Mouse (Mus musculus) MEL (cell line): ENCODE data around the gene Dnajc27. TPM values are rescaled to one million over a fixed set of nuclear protein-coding genes. Genes with fewer than 3 reads are reported as not detected.
A peak's percentile ranks its signal among the peaks of the same experiment; 100 is the strongest.

ENCODE experiments used
- DNase-seq: peaks from one replicate; pipeline ENCODE4 v3.0.0; 2011; ENCODE audit warnings: low read depth, low spot score
- H3K27ac ChIP-seq: 2 replicates; pipeline ENCODE4 v1.5.1; 2012; ENCODE audit warnings: low read depth, mild to moderate bottlenecking, control low read depth, low read length, moderate library complexity; ENCODE audit not compliant: control insufficient read depth
- H3K27me3 ChIP-seq, 2 experiments: fragments of 150-350 bp in 1 of 2; sonication (generic) in 1 of 2; 2 replicates each; pipeline ENCODE4 v1.6.1; 2012; ENCODE audit warnings: low read length in 2 of 2, mild to moderate bottlenecking in 2 of 2, improper control_type of control experiment in 1 of 2, moderate library complexity in 1 of 2; ENCODE audit not compliant: insufficient read depth in 2 of 2, control insufficient read depth in 1 of 2
- H3K36me3 ChIP-seq, 2 experiments: 2 replicates each; pipeline ENCODE4 v1.6.1; 2012 to 2014; ENCODE audit warnings: low read length in 2 of 2, improper control_type of control experiment in 1 of 2, inconsistent platforms in 1 of 2, mild to moderate bottlenecking in 1 of 2; ENCODE audit not compliant: insufficient read depth in 2 of 2, control insufficient read depth in 1 of 2
- H3K4me1 ChIP-seq, 2 experiments: fragments of 150-350 bp in 1 of 2; sonication (generic) in 1 of 2; 2 replicates each; pipeline ENCODE4 v1.6.1; 2012; ENCODE audit warnings: low read length in 2 of 2, improper control_type of control experiment in 1 of 2, mild to moderate bottlenecking in 1 of 2; ENCODE audit not compliant: insufficient read depth in 2 of 2, control insufficient read depth in 1 of 2
- H3K4me3 ChIP-seq, 2 experiments: fragments of 150-350 bp in 1 of 2; sonication (generic) in 1 of 2; 2 replicates each; pipeline ENCODE4 v1.5.1; 2012; ENCODE audit warnings: low read depth in 2 of 2, low read length in 2 of 2, mild to moderate bottlenecking in 2 of 2, moderate library complexity in 2 of 2, control low read depth in 1 of 2, improper control_type of control experiment in 1 of 2; ENCODE audit not compliant: control insufficient read depth in 1 of 2, insufficient read depth in 1 of 2
- H3K79me2 ChIP-seq: 2 replicates; pipeline ENCODE4 v1.6.1; 2012; ENCODE audit warnings: mild to moderate bottlenecking, low read length, moderate library complexity; ENCODE audit not compliant: control insufficient read depth, poor library complexity, insufficient read depth
- H3K9ac ChIP-seq: 2 replicates; pipeline ENCODE4 v1.6.1; 2012; ENCODE audit warnings: low read depth, mild to moderate bottlenecking, control low read depth, low read length, moderate library complexity; ENCODE audit not compliant: control insufficient read depth, poor library complexity, severe bottlenecking
- H3K9me3 ChIP-seq: fragments of 150-350 bp; sonication (generic); replicated peaks from 2 replicates; pipeline ENCODE4 v1.6.1; 2012; ENCODE audit warnings: mild to moderate bottlenecking, low read length, improper control_type of control experiment, moderate library complexity; ENCODE audit not compliant: insufficient read depth
- BHLHE40 ChIP-seq: IDR thresholded peaks from 2 replicates; pipeline ENCODE4 v1.6.1; 2012; ENCODE audit warnings: low read depth, mild to moderate bottlenecking, inconsistent platforms, low read length, improper control_type of control experiment, borderline replicate concordance
- CHD2 ChIP-seq: IDR thresholded peaks from 2 replicates; pipeline ENCODE4 v1.6.1; 2011; ENCODE audit warnings: low read length, improper control_type of control experiment
- CTCF ChIP-seq, 3 experiments: IDR thresholded peaks in 2 of 3; conservative IDR thresholded peaks in 1 of 3; 2 replicates each; pipeline ENCODE4 v1.5.1; 2011 to 2012; ENCODE audit warnings: low read length in 3 of 3, low read depth in 2 of 3, mild to moderate bottlenecking in 2 of 3, improper control_type of control experiment in 1 of 3, inconsistent platforms in 1 of 3, mixed read lengths in 1 of 3, moderate library complexity in 1 of 3; ENCODE audit not compliant: control insufficient read depth in 1 of 3, insufficient read depth in 1 of 3, poor library complexity in 1 of 3, severe bottlenecking in 1 of 3
- E2F4 ChIP-seq: IDR thresholded peaks from 2 replicates; pipeline ENCODE4 v1.6.1; 2011; ENCODE audit warnings: low read depth, low read length, improper control_type of control experiment, borderline replicate concordance
- ELF1 ChIP-seq: IDR thresholded peaks from 2 replicates; pipeline ENCODE4 v1.6.1; 2014; ENCODE audit warnings: low read depth, mild to moderate bottlenecking, inconsistent platforms, low read length, improper control_type of control experiment, moderate library complexity
- ETS1 ChIP-seq: IDR thresholded peaks from 2 replicates; pipeline ENCODE4 v1.6.1; 2012; ENCODE audit warnings: low read depth, mild to moderate bottlenecking, inconsistent platforms, low read length, improper control_type of control experiment, moderate library complexity
- GATA1 ChIP-seq: IDR thresholded peaks from 2 replicates; pipeline ENCODE4 v1.6.1; 2011; ENCODE audit warnings: low read depth, low read length, improper control_type of control experiment
- HCFC1 ChIP-seq: IDR thresholded peaks from 2 replicates; pipeline ENCODE4 v1.6.1; 2012; ENCODE audit warnings: low read depth, mild to moderate bottlenecking, inconsistent platforms, low read length, improper control_type of control experiment, moderate library complexity
- KAT2A ChIP-seq: conservative IDR thresholded peaks from 2 replicates; pipeline ENCODE4 v1.6.1; 2012; ENCODE audit warnings: low read depth, low read length, improper control_type of control experiment, inconsistent platforms
- MAFK ChIP-seq: IDR thresholded peaks from 2 replicates; pipeline ENCODE4 v1.6.1; 2011; ENCODE audit warnings: low read depth, mild to moderate bottlenecking, low read length, improper control_type of control experiment, borderline replicate concordance
- MAX ChIP-seq: IDR thresholded peaks from 2 replicates; pipeline ENCODE4 v1.6.1; 2011; ENCODE audit warnings: low read length, improper control_type of control experiment
- MAZ ChIP-seq: IDR thresholded peaks from 2 replicates; pipeline ENCODE4 v1.6.1; 2012; ENCODE audit warnings: low read depth, mild to moderate bottlenecking, inconsistent platforms, low read length, improper control_type of control experiment
- MEF2A ChIP-seq: IDR thresholded peaks from 2 replicates; pipeline ENCODE4 v1.6.1; 2014; ENCODE audit warnings: low read depth, mild to moderate bottlenecking, inconsistent platforms, low read length, improper control_type of control experiment; ENCODE audit not compliant: poor library complexity, insufficient replicate concordance, severe bottlenecking; ENCODE audit errors: extremely low read depth
- MYB ChIP-seq: IDR thresholded peaks from 2 replicates; pipeline ENCODE4 v1.6.1; 2011; ENCODE audit warnings: mild to moderate bottlenecking, low read depth, low read length, improper control_type of control experiment
- MYC ChIP-seq: IDR thresholded peaks from 2 replicates; pipeline ENCODE4 v1.6.1; 2011; ENCODE audit warnings: low read depth, mild to moderate bottlenecking, low read length, improper control_type of control experiment, moderate library complexity
- NELFE ChIP-seq: IDR thresholded peaks from 2 replicates; pipeline ENCODE4 v1.6.1; 2011; ENCODE audit warnings: low read depth, low read length, improper control_type of control experiment
- NRF1 ChIP-seq: IDR thresholded peaks from 2 replicates; pipeline ENCODE4 v1.6.1; 2014; ENCODE audit warnings: low read depth, mild to moderate bottlenecking, inconsistent platforms, low read length, improper control_type of control experiment, moderate library complexity; ENCODE audit not compliant: poor library complexity, insufficient read depth, severe bottlenecking
- POLR2A ChIP-seq, 2 experiments: IDR thresholded peaks; 2 replicates each; pipeline ENCODE4 v1.6.1; 2011 to 2012; ENCODE audit warnings: low read length in 2 of 2, mild to moderate bottlenecking in 2 of 2, control low read depth in 1 of 2, improper control_type of control experiment in 1 of 2, low read depth in 1 of 2, moderate library complexity in 1 of 2; ENCODE audit not compliant: control insufficient read depth in 1 of 2, insufficient read depth in 1 of 2, poor library complexity in 1 of 2
- POLR2AphosphoS5 ChIP-seq: IDR thresholded peaks from 2 replicates; pipeline ENCODE4 v1.6.1; 2012; ENCODE audit warnings: low read depth, borderline replicate concordance, mild to moderate bottlenecking, inconsistent platforms, low read length, moderate library complexity, mixed read lengths
- RAD21 ChIP-seq: IDR thresholded peaks from 2 replicates; pipeline ENCODE4 v1.6.1; 2011; ENCODE audit warnings: mild to moderate bottlenecking, low read depth, low read length, improper control_type of control experiment
- SIN3A ChIP-seq: IDR thresholded peaks from 2 replicates; pipeline ENCODE4 v1.6.1; 2012; ENCODE audit warnings: low read length, improper control_type of control experiment, inconsistent platforms
- TAL1 ChIP-seq: IDR thresholded peaks from 2 replicates; pipeline ENCODE4 v1.6.1; 2012; ENCODE audit warnings: mild to moderate bottlenecking, inconsistent platforms, low read length, moderate library complexity, mixed read lengths
- TBP ChIP-seq: IDR thresholded peaks from 2 replicates; pipeline ENCODE4 v1.8.0; 2011; ENCODE audit warnings: low read depth, low read length, improper control_type of control experiment
- TCF12 ChIP-seq: IDR thresholded peaks from 2 replicates; pipeline ENCODE4 v1.6.1; 2014; ENCODE audit warnings: low read depth, mild to moderate bottlenecking, inconsistent platforms, low read length, improper control_type of control experiment, moderate library complexity
- UBTF ChIP-seq: IDR thresholded peaks from 2 replicates; pipeline ENCODE4 v1.6.1; 2012; ENCODE audit warnings: low read depth, mild to moderate bottlenecking, inconsistent platforms, low read length, improper control_type of control experiment, moderate library complexity, borderline replicate concordance; ENCODE audit not compliant: insufficient read depth
- USF1 ChIP-seq: IDR thresholded peaks from 2 replicates; pipeline ENCODE4 v1.6.1; 2014; ENCODE audit warnings: low read depth, mild to moderate bottlenecking, inconsistent platforms, low read length, improper control_type of control experiment, moderate library complexity
- USF2 ChIP-seq, 2 experiments: IDR thresholded peaks; 2 replicates each; pipeline ENCODE4 v1.6.1; 2011 to 2012; ENCODE audit warnings: improper control_type of control experiment in 2 of 2, low read length in 2 of 2, borderline replicate concordance in 1 of 2, inconsistent platforms in 1 of 2, low read depth in 1 of 2, mild to moderate bottlenecking in 1 of 2; ENCODE audit not compliant: insufficient read depth in 1 of 2
- ZNF384 ChIP-seq: IDR thresholded peaks from 2 replicates; pipeline ENCODE4 v1.6.1; 2012; ENCODE audit warnings: low read depth, mild to moderate bottlenecking, inconsistent platforms, low read length, improper control_type of control experiment
- polyA plus RNA-seq, 2 experiments: library from polyadenylated mRNA; stranded (reverse) in 1 of 2; unstranded in 1 of 2; fragments of >175 nt in 1 of 2; fragments of >200 nt in 1 of 2; gene quantifications; 2 replicates each; pipeline versions ENCODE4 v1.2.1 to v1.2.4; 2012; ENCODE audit warnings: low replicate concordance in 2 of 2, low read depth in 1 of 2; ENCODE audit not compliant: insufficient read length in 2 of 2, insufficient read depth in 1 of 2, missing spikeins in 1 of 2
- total RNA-seq: library from RNA; depleted of rRNA; stranded (reverse); fragments of 300-350 nt; gene quantifications from 2 replicates; pipeline ENCODE4 v1.2.3, GENCODE M21; 2012

The Dnajc27 gene
- total and polyA plus RNA-seq, 3 experiments, result 7.9 to 9.7 TPM; not detected in 1

GRCm38 (mm10) chr12:4065944-4066343 lies 16.4 kb upstream of the Dnajc27 start (continued):
- TF ChIP-seq BHLHE40, result no peak
- no peak for TF ChIP-seq E2F4
- TF ChIP-seq MYC, result 0 out of 2 replicates have a peak, but pooled peaks have one; percentile 42
- TF ChIP-seq KAT2A, result no peak
- no peak for TF ChIP-seq POLR2AphosphoS5
- no peak for TF ChIP-seq MYB
- no peak for TF ChIP-seq USF1
- 0 out of 2 replicates have a peak, but pooled peaks have one; percentile 28 for TF ChIP-seq MAX
- TF ChIP-seq MAFK, result no peak
- TF ChIP-seq POLR2A (IDR thresholded peaks at IDR 0.05; ENCODE audit: control insufficient read depth in 1 of 2, insufficient read depth in 1 of 2, low read depth in 1 of 2, low read length in 2 of 2, poor library complexity in 1 of 2), result no peak
- TF ChIP-seq HCFC1, result no peak
- TF ChIP-seq NELFE, result no peak

DNA sequence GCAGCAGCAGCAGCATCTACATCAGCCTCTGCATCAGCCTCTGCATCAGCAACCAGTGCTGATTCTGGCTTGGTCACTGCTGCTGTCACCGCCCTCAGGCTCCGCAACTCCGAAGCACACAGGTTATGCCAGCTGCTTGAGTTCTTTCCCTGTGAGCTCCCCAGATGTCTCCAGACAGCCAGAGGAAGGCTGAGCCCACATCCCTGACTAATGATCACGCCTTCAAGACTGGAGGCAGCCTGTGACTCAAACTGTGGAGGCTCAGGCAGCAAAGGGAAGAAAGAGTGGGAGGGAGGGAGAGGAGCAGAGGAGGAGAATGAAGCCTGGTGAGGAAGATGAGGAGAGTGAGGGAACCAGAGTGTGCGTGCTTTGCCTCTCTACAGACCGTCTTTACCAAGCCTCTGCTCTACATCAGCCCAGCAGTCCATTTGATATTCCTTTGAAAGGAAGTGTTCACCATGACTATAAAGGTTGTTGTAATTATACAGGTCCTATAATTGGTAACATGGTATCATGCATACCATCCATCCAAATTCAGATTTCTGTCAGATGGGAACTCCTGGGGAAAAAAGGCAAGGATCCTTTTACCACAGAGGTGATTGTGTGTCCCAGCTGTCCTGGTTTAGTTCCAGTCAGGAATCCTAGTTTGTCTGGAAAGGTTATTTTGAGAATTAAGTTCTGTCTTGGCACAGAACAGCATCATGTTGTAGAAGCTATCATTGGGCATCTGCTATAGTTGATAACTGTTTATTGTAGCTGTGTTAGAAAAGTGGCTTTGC lies 15.5 kb upstream of the Dnajc27 start:
- no peak for DNase-seq
- Histone ChIP-seq H3K79me2 (no peaks in the 10 kb centered on the region), H3K9ac (no peak overlapping the region), H3K9me3 (no peaks in the 10 kb centered on the region), H3K4me1 (peaks cover 0 to 30% of the 10 kb centered on the region in 2 experiments; a peak in 2 of 4 replicates), H3K36me3 (peaks cover 0 to 16% of the 10 kb centered on the region in 2 experiments; a peak in 2 of 4 replicates), H3K27me3 (no peaks in the 10 kb centered on the region), H3K4me3 (no peak overlapping the region), H3K27ac (no peak overlapping the region)
- TF ChIP-seq MEF2A (no peak), USF1 (no peak), RAD21 (no peak), ZNF384 (no peak), TCF12 (no peak), MYC (no peak), ELF1 (no peak), TAL1 (no peak), E2F4 (no peak), ETS1 (no peak), SIN3A (no peak), UBTF (no peak), GATA1 (no peak), MAZ (no peak), TBP (no peak), CHD2 (no peak), CTCF (IDR thresholded peaks at IDR 0.05 in 2 of 3, conservative IDR thresholded peaks at IDR 0.05 in 1 of 3; ENCODE audit: control insufficient read depth in 1 of 3, insufficient read depth in 1 of 3, low read depth in 2 of 3, low read length in 3 of 3, poor library complexity in 1 of 3, severe bottlenecking in 1 of 3) (no peak), USF2 (IDR thresholded peaks at IDR 0.05; ENCODE audit: borderline replicate concordance in 1 of 2, insufficient read depth in 1 of 2, low read depth in 1 of 2, low read length in 2 of 2) (no peak), POLR2A (IDR thresholded peaks at IDR 0.05; ENCODE audit: control insufficient read depth in 1 of 2, insufficient read depth in 1 of 2, low read depth in 1 of 2, low read length in 2 of 2, poor library complexity in 1 of 2) (no peak), NRF1 (no peak)
